Mouse (Mus musculus): ENCODE measurements around the gene Zkscan14. TPM values are rescaled to one million over a fixed set of nuclear protein-coding genes. Genes with fewer than 3 reads are reported as not detected.
A peak's percentile ranks its signal among the peaks of the same experiment; 100 is the strongest.
"Not testable (repeated sequence)": the region's sequence is repeated elsewhere in the genome, so short reads cannot be mapped to it uniquely, and the experiment has no call there.

The Zkscan14 gene
- 1 to 10 TPM; 6.6 to 7.0 TPM for total RNA-seq (2021)

GRCm38 (mm10) chr5:145201321-145201991, at the start of gene Zkscan14:
Gene Zkscan14 (minus strand): TSS chr5:145201868.
- DNase-seq = peak; percentile 81 to 85
- intact Hi-C loops (cut with DNase I) = no loop called here

GRCm38 (mm10) chr5:145249520-145249919, 47.9 kb upstream of the Zkscan14 start:
- DNase-seq = no peak
- intact Hi-C loops (cut with DNase I) = no loop called here

- intact Hi-C loops (cut with DNase I) = loop anchor here (5.0 kb wide), 1 partner anchor 133 kb away; no protein-coding TSS in a partner anchor
Observed at GRCm38 (mm10) chr5:145234636-145235035, 33.0 kb upstream of the Zkscan14 start.

GRCm38 (mm10) chr5:145231893-145232411, 30.3 kb upstream of the Zkscan14 start:
- DNase-seq = no peak
- intact Hi-C loops (cut with DNase I) = loop anchor here (2.0 to 5.0 kb wide), 2 partner anchors 27 to 135 kb away; partner anchors contain the start of gene Zkscan5

More at GRCm38 (mm10) chr5:145234636-145235035, 33.0 kb upstream of the Zkscan14 start:
- peak; percentile 35 to 39 for DNase-seq

GRCm38 (mm10) chr5:145231367-145231871, 29.8 kb upstream of the Zkscan14 start, which contains the start of gene Zfp655:
Gene Zfp655 (plus strand): TSS chr5:145231715.
- peak; percentile 98 to 99 for DNase-seq
- intact Hi-C loops (cut with DNase I) = loop anchor here (2.0 to 5.0 kb wide), 2 partner anchors 27 to 136 kb away; partner anchors contain the start of gene Zkscan5

- intact Hi-C loops (cut with DNase I) = loop anchor here (2.0 to 5.0 kb wide), 2 partner anchors 26 to 137 kb away; partner anchors contain the start of gene Zkscan5
- DNase-seq = peak in 1 of 2 experiments; percentile 12
Observed at GRCm38 (mm10) chr5:145230641-145231040, 29.0 kb upstream of the Zkscan14 start.

GRCm38 (mm10) chr5:145229283-145229682, 27.6 kb upstream of the Zkscan14 start:
- DNase-seq; intact Hi-C loops (cut with DNase I): not testable (repeated sequence)

GRCm38 (mm10) chr5:145226453-145226852, 24.8 kb upstream of the Zkscan14 start:
- DNase-seq = no peak
- intact Hi-C loops (cut with DNase I) = no loop called here

- no peak for DNase-seq
- intact Hi-C loops (cut with DNase I) = no loop called here
Observed at GRCm38 (mm10) chr5:145223395-145223794, 21.7 kb upstream of the Zkscan14 start.

GRCm38 (mm10) chr5:145222840-145223239, 21.2 kb upstream of the Zkscan14 start:
- no peak for DNase-seq
- intact Hi-C loops (cut with DNase I) = no loop called here

- intact Hi-C loops (cut with DNase I) = no loop called here
- DNase-seq = no peak
Observed at GRCm38 (mm10) chr5:145219981-145220380, 18.3 kb upstream of the Zkscan14 start.

GRCm38 (mm10) chr5:145218671-145219070, 17.0 kb upstream of the Zkscan14 start:
- intact Hi-C loops (cut with DNase I) = no loop called here
- no peak for DNase-seq

GRCm38 (mm10) chr5:145218206-145218605, 16.5 kb upstream of the Zkscan14 start:
- intact Hi-C loops (cut with DNase I) = no loop called here
- DNase-seq = no peak

- intact Hi-C loops (cut with DNase I) = no loop called here
- DNase-seq = no peak
Observed at GRCm38 (mm10) chr5:145217746-145218145, 16.1 kb upstream of the Zkscan14 start.

GRCm38 (mm10) chr5:145214679-145215078, 13.0 kb upstream of the Zkscan14 start:
- intact Hi-C loops (cut with DNase I) = no loop called here
- DNase-seq = no peak

- intact Hi-C loops (cut with DNase I) = no loop called here
- DNase-seq = no peak
Observed at GRCm38 (mm10) chr5:145213505-145213904, 11.8 kb upstream of the Zkscan14 start.

GRCm38 (mm10) chr5:145212216-145212615, 10.5 kb upstream of the Zkscan14 start:
- intact Hi-C loops (cut with DNase I) = no loop called here
- DNase-seq = no peak

GRCm38 (mm10) chr5:145211340-145211739, 9.7 kb upstream of the Zkscan14 start:
- intact Hi-C loops (cut with DNase I) = no loop called here
- DNase-seq = no peak

- DNase-seq; intact Hi-C loops (cut with DNase I): not testable (repeated sequence)
Observed at GRCm38 (mm10) chr5:145208391-145208790, 6.7 kb upstream of the Zkscan14 start.

GRCm38 (mm10) chr5:145207954-145208353, 6.3 kb upstream of the Zkscan14 start:
- intact Hi-C loops (cut with DNase I) = no loop called here
- no peak for DNase-seq

- intact Hi-C loops (cut with DNase I) = no loop called here
- no peak for DNase-seq
Observed at GRCm38 (mm10) chr5:145207385-145207784, 5.7 kb upstream of the Zkscan14 start.

GRCm38 (mm10) chr5:145205041-145205440, 3.4 kb upstream of the Zkscan14 start:
- intact Hi-C loops (cut with DNase I) = loop anchor here (2.0 kb wide), 1 partner anchor 26 kb away; the partner anchor contains the start of gene Zfp655
- peak; percentile 30 to 37 for DNase-seq

All from heart, postnatal 10 days (tissue).